Mouse (Mus musculus): ENCODE data around the gene Cse1l. TPM values are rescaled to one million over a fixed set of nuclear protein-coding genes. Genes with fewer than 3 reads are reported as not detected.

Cse1l gene
- 70.6 and 127 TPM in 2 replicates for polyA plus RNA-seq (2012; rRNA removed)

GRCm38 (mm10) chr2:166905711-166906522, at the start of gene Cse1l:
Gene Cse1l (plus strand): TSS chr2:166906040.

Other genes starting within 250 kb of the Cse1l start
- 27.3 and 31.8 TPM in 2 replicates for gene Prex1, start 192.2 kb upstream of the Cse1l start, polyA plus RNA-seq (2012; rRNA removed)
- 12.9 and 13.3 TPM in 2 replicates for gene Trp53rkb, start 113.5 kb upstream of the Cse1l start, polyA plus RNA-seq (2012; rRNA removed)
- 7.3 and 8.0 TPM in 2 replicates for gene Arfgef2, start 100.5 kb upstream of the Cse1l start, polyA plus RNA-seq (2012; rRNA removed)
- 58.0 and 66.3 TPM in 2 replicates for gene Stau1, start 90.3 kb downstream of the Cse1l start, polyA plus RNA-seq (2012; rRNA removed)
- gene Ddx27, start 109.2 kb downstream of the Cse1l start, polyA plus RNA-seq (2012; rRNA removed): 48.7 and 69.8 TPM in 2 replicates
- 8.0 and 9.4 TPM in 2 replicates for gene Znfx1, start 157.0 kb downstream of the Cse1l start, polyA plus RNA-seq (2012; rRNA removed)

Data from central nervous system, embryonic 11.5 days (tissue).